Mouse (Mus musculus) midbrain, embryonic 16.5 days (tissue): Measurements from ENCODE around the gene 1700010I14Rik. TPM values are rescaled to one million over a fixed set of nuclear protein-coding genes. Genes with fewer than 3 reads are reported as not detected.

Experiments
- ATAC-seq: fragments of 200-750 bp; cut with Nextera tagmentation; 2 replicates; pipeline ENCODE4 v1.8.0; 2017; ENCODE audit warnings: moderate TSS enrichment
- H3K27ac ChIP-seq: fragments of 300-500 bp; sonication (generic); 2 replicates; pipeline ENCODE4 v1.5.1; 2014; ENCODE audit warnings: mild to moderate bottlenecking, low read length, mixed read lengths
- H3K27me3 ChIP-seq: fragments of 300-500 bp; sonication (generic); 2 replicates; pipeline ENCODE4 v1.6.1; 2014; ENCODE audit warnings: low read depth, low read length, mixed read lengths; ENCODE audit not compliant: control insufficient read depth, insufficient read depth
- H3K36me3 ChIP-seq: fragments of 300-500 bp; sonication (generic); 2 replicates; pipeline ENCODE4 v1.6.1; 2014; ENCODE audit warnings: mild to moderate bottlenecking, low read length, moderate library complexity, mixed read lengths; ENCODE audit not compliant: control insufficient read depth, insufficient read depth
- H3K4me1 ChIP-seq: fragments of 300-500 bp; sonication (generic); 2 replicates; pipeline ENCODE4 v1.6.1; 2014; ENCODE audit warnings: mild to moderate bottlenecking, low read length, mixed read lengths; ENCODE audit not compliant: control insufficient read depth, insufficient read depth
- H3K4me2 ChIP-seq: fragments of 300-500 bp; sonication (generic); 2 replicates; pipeline ENCODE4 v1.6.1; 2014; ENCODE audit warnings: mild to moderate bottlenecking, low read length, mixed read lengths
- H3K4me3 ChIP-seq: fragments of 300-500 bp; sonication (generic); 2 replicates; pipeline ENCODE4 v1.5.1; 2014; ENCODE audit warnings: low read depth, mild to moderate bottlenecking, low read length, moderate library complexity, mixed read lengths
- H3K9ac ChIP-seq: fragments of 300-500 bp; sonication (generic); 2 replicates; pipeline ENCODE4 v1.6.1; 2014; ENCODE audit warnings: low read depth, low read length, mixed read lengths
- H3K9me3 ChIP-seq: fragments of 300-500 bp; sonication (generic); replicated peaks from 2 replicates; pipeline ENCODE4 v1.6.1; 2014; ENCODE audit warnings: mild to moderate bottlenecking, low read length, mixed read lengths; ENCODE audit not compliant: control insufficient read depth, poor library complexity, severe bottlenecking
- WGBS: fragments of 180-500 bp; shearing (Covaris S2); extraction: QIAGEN DNeasy Blood & Tissue Kit; methylation state at CpG from one replicate; pipeline ENCODE4 v1.1.7; 2014; 5-methylcytosine and 5-hydroxymethylcytosine counted together
- polyA plus RNA-seq: library from polyadenylated mRNA; unstranded; fragments of >200 nt; fragmentation: Nextera tagmentation; extraction: Ambion mirVana; gene quantifications from 2 replicates; pipeline ENCODE4 v1.2.1, GENCODE M21; 2015

Gene 1700010I14Rik
- polyA plus RNA-seq, 1 experiment from 2014 or later, result 3.6 TPM

DNA sequence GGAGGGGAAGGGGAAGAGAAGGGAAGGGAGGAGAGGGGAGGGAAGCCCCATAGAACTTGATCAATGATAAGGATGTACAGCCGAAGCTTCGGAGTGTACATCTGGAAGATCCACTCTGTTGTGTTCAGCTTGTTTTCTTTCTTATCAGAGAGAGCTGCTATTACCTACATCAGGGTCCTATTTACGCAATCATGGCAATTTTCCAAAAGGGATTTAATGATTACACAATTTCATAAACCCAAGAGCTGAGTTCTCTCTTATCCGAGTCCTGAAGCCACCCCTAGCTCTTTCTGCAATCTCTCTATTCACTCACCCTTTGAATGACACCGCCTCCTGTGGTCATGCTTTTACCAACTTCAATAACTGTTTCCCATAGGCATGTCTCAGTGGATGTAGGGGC lies 45.4 kb downstream of the 1700010I14Rik start:
- Histone ChIP-seq H3K27ac (no peak overlapping the region), H3K9ac (no peak overlapping the region), H3K4me1 (peaks cover 15% of the 10 kb centered on the region), H3K9me3 (no peaks in the 10 kb centered on the region), H3K27me3 (no peaks in the 10 kb centered on the region), H3K4me3 (no peak overlapping the region), H3K36me3 (no peaks in the 10 kb centered on the region), H3K4me2 (no peak overlapping the region)
- 79% methylated on average over 5 of the region's 5 CpGs for WGBS
- ATAC-seq, result no peak

DNA sequence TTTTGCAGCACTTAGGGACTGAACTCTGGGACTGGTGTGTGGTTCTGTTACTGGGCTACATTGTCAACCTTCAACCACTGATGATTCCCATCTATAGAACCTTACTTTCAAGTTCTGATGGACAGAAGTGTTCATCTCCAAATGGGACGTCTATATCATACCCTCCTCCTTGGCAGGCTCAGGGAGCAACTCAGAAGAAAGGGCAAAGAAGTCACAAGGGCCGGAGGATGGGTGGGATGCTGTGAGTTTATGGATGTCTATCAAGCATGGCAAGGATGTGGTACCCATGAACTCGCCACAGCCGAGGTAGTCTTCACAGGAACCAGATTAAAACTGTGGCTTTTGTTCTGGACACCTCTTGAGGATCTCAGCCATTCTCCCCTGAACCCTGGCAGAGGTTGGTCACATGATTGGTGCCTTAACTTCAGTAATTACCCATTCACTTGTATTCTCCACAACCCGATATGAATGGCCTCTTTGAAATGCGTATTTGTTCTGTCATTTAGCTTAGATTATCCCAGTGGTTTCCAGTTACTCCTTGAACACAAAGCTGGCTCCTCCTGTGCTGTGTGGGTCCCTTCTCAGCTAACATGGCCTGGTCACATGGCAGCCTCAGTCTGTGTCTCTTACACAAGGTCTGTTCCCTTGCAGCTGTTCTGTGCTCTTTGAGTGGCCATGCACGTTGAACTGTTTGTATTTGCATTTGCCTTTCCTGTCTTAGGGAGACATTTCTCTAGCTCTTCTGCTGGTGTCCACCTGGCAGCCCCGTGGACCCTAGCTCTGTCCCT lies 47.6 kb downstream of the 1700010I14Rik start:
- no peak overlapping the region for H3K27ac ChIP-seq
- no peak overlapping the region for H3K4me3 ChIP-seq
- H3K4me2 ChIP-seq, result no peak overlapping the region
- no peaks in the 10 kb centered on the region for H3K27me3 ChIP-seq
- no peak overlapping the region for H3K9ac ChIP-seq
- no peaks in the 10 kb centered on the region for H3K36me3 ChIP-seq
- H3K4me1 ChIP-seq, result peaks cover 15% of the 10 kb centered on the region
- ATAC-seq, result no peak
- H3K9me3 ChIP-seq, result no peaks in the 10 kb centered on the region
- WGBS, result 63% methylated on average over 8 of the region's 8 CpGs

- H3K9ac ChIP-seq, result no peak overlapping the region
- H3K4me1 ChIP-seq, result no peaks in the 10 kb centered on the region; the same call in 1 of the 2 replicates
- H3K4me3 ChIP-seq, result no peak overlapping the region
- no peak overlapping the region for H3K4me2 ChIP-seq
- no peak overlapping the region for H3K27ac ChIP-seq
- ATAC-seq, result no peak
- no peaks in the 10 kb centered on the region for H3K27me3 ChIP-seq
- WGBS, result 56% methylated on average over 2 of the region's 2 CpGs
- H3K9me3 ChIP-seq, result no peaks in the 10 kb centered on the region
- no peaks in the 10 kb centered on the region for H3K36me3 ChIP-seq
Measured at GRCm38 (mm10) chr17:9042723-9043122, 54.6 kb downstream of the 1700010I14Rik start.

GRCm38 (mm10) chr17:9052441-9052980 lies 64.4 kb downstream of the 1700010I14Rik start:
- Histone ChIP-seq H3K4me1 (no peaks in the 10 kb centered on the region), H3K4me2 (no peak overlapping the region), H3K27me3 (no peaks in the 10 kb centered on the region), H3K36me3 (no peaks in the 10 kb centered on the region), H3K9ac (no peak overlapping the region), H3K4me3 (no peak overlapping the region), H3K9me3 (no peaks in the 10 kb centered on the region), H3K27ac (no peak overlapping the region)
- WGBS, result 37% methylated on average over 13 of the region's 13 CpGs
- ATAC-seq, result no peak

- Histone ChIP-seq H3K4me3 (no peak overlapping the region), H3K4me1 (no peaks in the 10 kb centered on the region), H3K27ac (no peak overlapping the region), H3K9me3 (no peaks in the 10 kb centered on the region), H3K4me2 (no peak overlapping the region), H3K36me3 (no peaks in the 10 kb centered on the region), H3K27me3 (no peaks in the 10 kb centered on the region), H3K9ac (no peak overlapping the region)
- 77% methylated on average over 8 of the region's 8 CpGs for WGBS
- ATAC-seq, result no peak
Measured at GRCm38 (mm10) chr17:9059360-9059932, 71.3 kb downstream of the 1700010I14Rik start.
